Mouse (Mus musculus) kidney, adult 11 months (tissue): ENCODE results near the gene Rnf157.
A peak's percentile ranks its signal among the peaks of the same experiment; 100 is the strongest.

Experiments used
- DNase-seq: peaks from one replicate; pipeline ENCODE4 v3.0.0; 2022

Gene Rnf157

DNA sequence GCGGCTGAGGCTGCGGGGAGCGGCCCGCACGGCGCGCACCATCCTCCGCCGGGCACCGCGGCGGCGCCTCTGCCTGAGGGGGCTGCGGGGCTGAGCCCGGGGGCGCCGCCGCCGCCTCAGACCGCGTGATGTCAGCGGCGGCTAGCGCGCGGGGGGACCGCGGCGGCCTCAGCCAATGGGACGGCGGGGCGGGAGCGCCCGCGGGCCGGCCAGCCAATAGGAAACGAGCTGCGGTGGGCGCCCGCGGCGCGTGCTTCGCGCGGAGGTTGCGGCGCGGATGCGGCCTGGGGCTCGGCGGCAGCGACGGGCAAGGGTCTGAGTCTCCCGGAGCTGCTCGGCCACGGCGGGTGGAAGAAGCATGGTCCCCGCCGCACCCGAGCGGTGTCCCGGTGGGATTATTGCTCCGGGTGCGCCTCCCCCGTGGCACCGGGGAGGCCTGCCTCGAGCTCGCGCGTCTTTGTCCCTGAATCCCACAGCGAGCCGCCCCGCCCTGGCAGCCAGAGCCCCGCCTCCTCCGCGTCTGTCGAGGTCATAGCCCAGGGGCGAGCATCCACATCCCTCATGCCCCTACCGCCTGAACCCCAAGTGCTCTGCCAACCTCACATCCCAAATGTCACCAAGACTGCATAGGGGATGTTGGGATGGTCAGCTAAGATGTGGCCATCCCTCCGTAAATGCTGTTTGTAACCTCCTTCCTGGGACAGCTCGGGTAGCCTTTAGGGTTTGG is at the start of gene Rnf157:
Gene Rnf157 (minus strand): TSS at position 129 of the 727 bp plus-strand sequence.
- peak; percentile 66 for DNase-seq

GRCm38 (mm10) chr11:116459786-116460185 is 47.0 kb upstream of the Rnf157 start:
- no peak for DNase-seq

GRCm38 (mm10) chr11:116456234-116456633 is 43.4 kb upstream of the Rnf157 start:
- no peak for DNase-seq

DNA sequence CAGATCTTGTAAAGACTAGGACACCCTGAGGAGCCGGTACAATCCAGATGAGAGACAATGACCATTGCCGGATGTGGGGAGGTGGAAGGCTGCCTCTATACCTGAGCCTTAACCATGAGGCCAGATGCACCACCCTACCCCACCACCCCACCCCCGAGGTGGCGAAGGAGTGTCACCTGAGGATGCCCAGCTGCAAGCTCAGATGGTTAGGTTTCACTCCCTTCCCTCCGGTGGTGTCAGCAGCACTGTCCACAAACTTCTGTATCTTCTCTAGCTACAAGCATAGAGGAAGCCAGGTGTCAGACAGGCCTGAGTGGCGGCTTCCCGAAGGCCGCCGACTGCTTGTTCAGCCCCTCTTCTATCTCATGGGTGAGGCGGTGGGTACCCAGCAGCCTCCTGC is 41.1 kb upstream of the Rnf157 start:
- no peak for DNase-seq

GRCm38 (mm10) chr11:116449341-116449740 is 36.5 kb upstream of the Rnf157 start:
- no peak for DNase-seq

GRCm38 (mm10) chr11:116447822-116448221 is 35.0 kb upstream of the Rnf157 start:
- DNase-seq: no peak

- no peak for DNase-seq
Observed at GRCm38 (mm10) chr11:116446308-116446887, 33.6 kb upstream of the Rnf157 start.

DNA sequence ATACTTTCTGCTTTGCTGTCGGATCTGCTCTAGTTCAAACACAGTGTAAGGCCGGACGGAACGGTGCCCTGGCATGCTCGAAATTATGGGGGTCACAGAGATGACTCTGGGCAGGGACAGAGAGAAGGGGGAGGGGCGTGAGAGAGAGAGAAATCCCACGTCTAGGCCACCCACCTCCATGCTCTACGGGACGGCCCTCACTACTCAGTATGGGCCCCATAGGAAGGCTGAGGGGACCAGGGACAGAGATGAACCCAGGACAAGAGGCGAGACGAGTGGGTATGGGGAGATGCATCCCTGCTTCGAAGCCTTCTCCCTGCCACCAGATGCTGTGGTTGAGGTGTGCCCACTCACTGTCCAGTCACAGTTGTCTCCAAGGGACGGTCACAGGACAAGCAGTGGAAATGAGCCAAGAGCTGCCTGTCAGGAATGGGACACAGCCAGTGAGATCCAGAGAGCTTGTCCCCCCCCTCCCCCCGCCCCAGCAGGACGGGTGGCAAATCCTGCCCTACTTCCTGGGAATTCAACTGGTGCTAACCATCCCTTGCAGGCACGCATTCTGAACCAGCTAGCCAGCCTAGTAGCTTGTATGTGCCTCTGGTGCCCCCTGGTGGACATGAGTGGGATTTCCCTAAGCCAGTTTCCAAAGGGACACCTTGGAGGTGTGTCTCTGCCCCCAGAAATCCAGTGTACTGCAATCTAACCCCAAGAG is 32.9 kb upstream of the Rnf157 start:
- DNase-seq: peak; percentile 86

- no peak for DNase-seq
Observed at GRCm38 (mm10) chr11:116443935-116444334, 31.1 kb upstream of the Rnf157 start.

GRCm38 (mm10) chr11:116443311-116443710 is 30.5 kb upstream of the Rnf157 start:
- DNase-seq: no peak

DNA sequence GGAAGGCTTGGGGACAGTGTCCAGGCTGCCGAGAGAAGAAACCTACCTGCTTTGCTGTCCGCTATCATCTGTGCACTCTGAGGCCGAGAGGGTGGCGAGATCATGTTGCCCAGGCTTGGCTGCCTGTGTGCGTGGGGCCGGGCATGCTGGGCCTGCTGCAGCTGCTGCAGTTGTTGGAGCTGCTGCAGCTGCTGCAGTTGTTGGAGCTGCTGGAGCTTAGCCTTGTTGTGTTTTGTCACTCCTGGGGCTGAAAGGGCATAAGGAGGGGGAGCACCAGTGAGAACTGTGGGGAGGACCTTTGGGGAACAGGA is 30.0 kb upstream of the Rnf157 start:
- no peak for DNase-seq

- DNase-seq: no peak
Observed at GRCm38 (mm10) chr11:116442129-116442866, 29.5 kb upstream of the Rnf157 start.

DNA sequence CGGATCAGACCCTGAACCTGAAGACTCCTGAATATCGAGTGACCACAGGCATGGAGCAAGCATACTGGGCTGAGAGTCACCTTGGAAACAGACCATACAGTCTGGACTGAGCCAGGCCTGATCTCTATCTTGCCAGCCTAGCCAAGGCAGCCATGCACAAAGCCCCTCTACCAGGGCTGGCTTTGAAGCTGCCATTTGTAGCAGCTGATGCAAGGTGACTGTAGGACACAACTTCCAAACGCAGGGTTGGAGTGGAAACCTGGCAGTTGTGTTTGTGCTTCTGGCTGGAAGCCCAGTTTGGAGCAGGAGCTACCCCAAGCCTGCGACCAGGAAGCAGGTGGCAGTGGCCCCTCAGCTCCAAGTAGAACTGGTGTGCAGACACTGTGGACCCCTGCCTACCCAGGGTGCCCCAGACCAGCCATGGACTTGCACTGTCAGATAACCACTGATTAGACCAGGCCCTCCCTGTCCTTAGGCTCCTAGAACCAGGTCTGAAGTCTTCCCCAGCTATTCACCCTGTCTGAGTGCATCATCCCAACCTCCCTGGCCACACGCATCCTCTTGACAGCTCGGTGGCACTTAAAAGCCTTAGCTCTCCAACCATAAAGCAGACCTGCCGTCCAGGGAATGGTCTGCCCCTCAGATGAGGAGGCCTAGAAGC is 27.7 kb upstream of the Rnf157 start:
- DNase-seq: no peak

- no peak for DNase-seq
Observed at GRCm38 (mm10) chr11:116439269-116440240, 26.7 kb upstream of the Rnf157 start.

DNA sequence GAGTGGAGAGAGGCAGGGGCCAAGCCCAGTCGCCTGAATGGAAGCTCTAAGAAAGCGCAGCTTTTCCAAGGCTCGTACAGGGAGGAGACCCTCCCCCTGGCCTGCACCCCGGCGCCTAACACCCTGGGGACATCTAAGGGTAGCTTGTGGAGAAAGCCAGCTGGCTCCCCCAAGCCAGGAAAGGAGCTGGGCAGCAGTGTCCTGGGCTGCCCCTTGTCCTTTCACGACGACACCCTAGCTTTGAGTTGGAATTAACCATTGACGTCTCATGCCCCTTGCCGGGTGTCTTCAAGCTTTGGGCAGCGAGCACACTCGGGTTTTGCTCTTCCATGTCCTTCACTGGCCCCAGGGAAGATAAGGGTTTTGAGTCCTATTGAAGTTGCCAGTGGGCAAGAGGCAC is 24.7 kb upstream of the Rnf157 start:
- DNase-seq: no peak

GRCm38 (mm10) chr11:116436725-116437331 is 24.0 kb upstream of the Rnf157 start:
- peak; percentile 61 for DNase-seq

DNA sequence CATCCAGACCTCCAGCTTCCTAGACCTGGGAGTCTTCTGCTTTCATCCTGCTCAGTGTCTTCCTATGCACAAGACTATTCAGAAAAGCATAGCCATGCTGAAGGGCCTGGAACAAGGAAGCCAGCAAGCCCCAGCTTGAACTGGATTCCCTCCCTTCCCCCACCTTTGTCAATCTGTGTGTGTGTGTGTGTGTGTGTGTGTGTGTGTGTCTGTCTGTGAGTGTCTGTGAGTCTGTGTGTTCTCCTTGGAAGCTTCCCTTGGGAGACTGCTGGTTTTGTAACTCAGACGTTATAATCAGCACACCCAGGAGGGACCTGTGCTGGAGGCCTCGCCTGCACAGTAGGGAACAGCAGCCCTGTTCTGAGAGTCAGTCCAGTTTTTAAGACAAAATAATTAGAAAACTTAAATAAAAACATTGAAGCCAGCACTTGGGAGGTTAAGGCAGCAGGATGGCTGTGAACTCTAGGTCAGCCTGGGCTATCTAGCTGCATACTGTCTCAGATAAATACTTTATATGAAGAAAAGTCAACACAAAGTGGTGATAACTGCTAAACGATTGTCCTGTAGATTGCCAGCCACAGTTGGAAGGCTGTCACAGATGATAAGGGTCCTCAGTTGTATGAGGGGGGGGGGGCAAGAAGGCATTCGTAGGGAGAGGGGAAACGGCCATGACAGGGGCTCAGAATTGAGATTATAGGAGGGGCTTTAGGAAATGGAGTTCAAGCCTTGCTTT is 23.3 kb upstream of the Rnf157 start:
- no peak for DNase-seq

- peak; percentile 78 for DNase-seq
Observed at GRCm38 (mm10) chr11:116434967-116435752, 22.3 kb upstream of the Rnf157 start.

- DNase-seq: peak; percentile 58
Observed at GRCm38 (mm10) chr11:116434287-116434966, 21.6 kb upstream of the Rnf157 start.
